Mouse (Mus musculus): ENCODE results near the gene Ank2. TPM values are rescaled to one million over a fixed set of nuclear protein-coding genes. Genes with fewer than 3 reads are reported as not detected.

Ank2 gene
- 1,000 to 10,000 TPM; 1,080 to 1,091 TPM for total RNA-seq (2021)

- intact Hi-C loops (cut with DNase I): loop anchor here (5.0 kb wide), 1 partner anchor 53 kb away; the partner anchor contains the start of genes Larp7 and Zgrf1
- peak; percentile 53 to 71 for DNase-seq (ENCODE audit: extremely low spot score in 1 of 2, low spot score in 2 of 2)
Measured at GRCm38 (mm10) chr3:127498742-127499400, at the start of gene Ank2. Gene Ank2, minus strand, starts transcription at chr3:127499350.

- intact Hi-C loops (cut with DNase I): no loop called here
- peak in 1 of 2 experiments; percentile 28 for DNase-seq (ENCODE audit: extremely low spot score in 1 of 2, low spot score in 2 of 2)
Measured at GRCm38 (mm10) chr3:127547882-127548281, 48.7 kb upstream of the Ank2 start.

- intact Hi-C loops (cut with DNase I): no loop called here
- DNase-seq (ENCODE audit: extremely low spot score in 1 of 2, low spot score in 2 of 2): no peak
Measured at GRCm38 (mm10) chr3:127544610-127545121, 45.5 kb upstream of the Ank2 start.

GRCm38 (mm10) chr3:127543976-127544375 lies 44.8 kb upstream of the Ank2 start:
- intact Hi-C loops (cut with DNase I): no loop called here

GRCm38 (mm10) chr3:127539193-127539592 lies 40.0 kb upstream of the Ank2 start:
- DNase-seq (ENCODE audit: extremely low spot score in 1 of 2, low spot score in 2 of 2): no peak
- intact Hi-C loops (cut with DNase I): loop anchor here (5.0 to 10.0 kb wide), 2 partner anchors 82 to 224 kb away; no protein-coding TSS in a partner anchor

More at GRCm38 (mm10) chr3:127543976-127544375, 44.8 kb upstream of the Ank2 start:
- DNase-seq (ENCODE audit: extremely low spot score in 1 of 2, low spot score in 2 of 2): no peak

GRCm38 (mm10) chr3:127530293-127530692 lies 31.1 kb upstream of the Ank2 start:
- DNase-seq (ENCODE audit: extremely low spot score in 1 of 2, low spot score in 2 of 2): no peak
- intact Hi-C loops (cut with DNase I): loop anchor here (10.0 kb wide), 1 partner anchor 215 kb away; no protein-coding TSS in a partner anchor

GRCm38 (mm10) chr3:127529824-127530223 lies 30.7 kb upstream of the Ank2 start:
- intact Hi-C loops (cut with DNase I): loop anchor here (10.0 kb wide), 1 partner anchor 215 kb away; no protein-coding TSS in a partner anchor

GRCm38 (mm10) chr3:127529210-127529609 lies 30.1 kb upstream of the Ank2 start:
- intact Hi-C loops (cut with DNase I): no loop called here
- no peak for DNase-seq (ENCODE audit: extremely low spot score in 1 of 2, low spot score in 2 of 2)

More at GRCm38 (mm10) chr3:127529824-127530223, 30.7 kb upstream of the Ank2 start:
- no peak for DNase-seq (ENCODE audit: extremely low spot score in 1 of 2, low spot score in 2 of 2)

- DNase-seq (ENCODE audit: extremely low spot score in 1 of 2, low spot score in 2 of 2): peak in 1 of 2 experiments; percentile 31
- intact Hi-C loops (cut with DNase I): no loop called here
Measured at GRCm38 (mm10) chr3:127527465-127528034, 28.4 kb upstream of the Ank2 start.

GRCm38 (mm10) chr3:127525188-127525819 lies 26.2 kb upstream of the Ank2 start:
- intact Hi-C loops (cut with DNase I): no loop called here
- DNase-seq (ENCODE audit: extremely low spot score in 1 of 2, low spot score in 2 of 2): no peak

GRCm38 (mm10) chr3:127521156-127521555 lies 22.0 kb upstream of the Ank2 start:
- intact Hi-C loops (cut with DNase I): no loop called here

GRCm38 (mm10) chr3:127520300-127520699 lies 21.1 kb upstream of the Ank2 start:
- intact Hi-C loops (cut with DNase I): no loop called here
- DNase-seq (ENCODE audit: extremely low spot score in 1 of 2, low spot score in 2 of 2): no peak

More at GRCm38 (mm10) chr3:127521156-127521555, 22.0 kb upstream of the Ank2 start:
- no peak for DNase-seq (ENCODE audit: extremely low spot score in 1 of 2, low spot score in 2 of 2)

- DNase-seq (ENCODE audit: extremely low spot score in 1 of 2, low spot score in 2 of 2): no peak
Measured at GRCm38 (mm10) chr3:127515251-127515650, 16.1 kb upstream of the Ank2 start.

GRCm38 (mm10) chr3:127513699-127514098 lies 14.5 kb upstream of the Ank2 start:
- intact Hi-C loops (cut with DNase I): no loop called here

More at GRCm38 (mm10) chr3:127515251-127515650, 16.1 kb upstream of the Ank2 start:
- intact Hi-C loops (cut with DNase I): no loop called here

GRCm38 (mm10) chr3:127512794-127513335 lies 13.7 kb upstream of the Ank2 start:
- DNase-seq (ENCODE audit: extremely low spot score in 1 of 2, low spot score in 2 of 2): no peak
- intact Hi-C loops (cut with DNase I): no loop called here

More at GRCm38 (mm10) chr3:127513699-127514098, 14.5 kb upstream of the Ank2 start:
- no peak for DNase-seq (ENCODE audit: extremely low spot score in 1 of 2, low spot score in 2 of 2)

GRCm38 (mm10) chr3:127511786-127512746 lies 12.9 kb upstream of the Ank2 start:
- no peak for DNase-seq (ENCODE audit: extremely low spot score in 1 of 2, low spot score in 2 of 2)

GRCm38 (mm10) chr3:127507878-127508783 lies 9.0 kb upstream of the Ank2 start:
- DNase-seq (ENCODE audit: extremely low spot score in 1 of 2, low spot score in 2 of 2): no peak
- intact Hi-C loops (cut with DNase I): no loop called here

More at GRCm38 (mm10) chr3:127511786-127512746, 12.9 kb upstream of the Ank2 start:
- intact Hi-C loops (cut with DNase I): no loop called here

Data from left cerebral cortex, postnatal 10 days (tissue).